Mouse (Mus musculus) left cerebral cortex, adult 2 months (tissue): ENCODE results near the gene Dnajc15. TPM values are rescaled to one million over a fixed set of nuclear protein-coding genes. Genes with fewer than 3 reads are reported as not detected.

Experiments
- DNase-seq, 2 experiments: peaks; one replicate each; pipeline ENCODE4 v3.0.0; 2021 to 2022; ENCODE audit warnings: low spot score in 2 of 2, mixed read lengths in 1 of 2; ENCODE audit errors: extremely low spot score in 1 of 2
- H3K27ac ChIP-seq: fragments of 200-600 bp; 2 replicates; pipeline ENCODE4 v1.8.1; 2022
- H3K4me3 ChIP-seq: fragments of 200-600 bp; 2 replicates; pipeline ENCODE4 v1.8.1; 2022
- CTCF ChIP-seq: fragments of 200-600 bp; IDR thresholded peaks from 2 replicates; pipeline ENCODE4 v1.8.1; 2022; ENCODE audit warnings: antibody characterized with exemption, mild to moderate bottlenecking, moderate library complexity
- intact Hi-C: fragments of 180-260 bp; cut with DNase I; formaldehyde crosslinking; loops from one replicate; pipeline ENCODE4 v1.15.1; 2025
- total RNA-seq, 2 experiments: library from RNA; stranded (reverse); gene quantifications; 2 replicates each; pipeline ENCODE4 v1.2.3; 2021

Dnajc15 gene
- total RNA-seq, 2 experiments from 2014 or later: 66.7 to 72.8 TPM

- H3K27ac ChIP-seq: peak overlapping the region; percentile 19
- no peak for DNase-seq
- intact Hi-C loops: no loop called here
- TF ChIP-seq CTCF: no peak
- H3K4me3 ChIP-seq: no peak overlapping the region
Measured at GRCm38 (mm10) chr14:77776005-77776531, 98.9 kb downstream of the Dnajc15 start.

- no peak overlapping the region for H3K4me3 ChIP-seq
- DNase-seq: no peak
- no peak for TF ChIP-seq CTCF
- no peak overlapping the region for H3K27ac ChIP-seq
- intact Hi-C loops: no loop called here
Measured at GRCm38 (mm10) chr14:77773331-77773730, 101.6 kb downstream of the Dnajc15 start.

- no peak overlapping the region for H3K4me3 ChIP-seq
- TF ChIP-seq CTCF: no peak
- intact Hi-C loops: no loop called here
- no peak overlapping the region for H3K27ac ChIP-seq
- no peak for DNase-seq
Measured at GRCm38 (mm10) chr14:77771626-77772025, 103.3 kb downstream of the Dnajc15 start.

Other genes starting within 250 kb of the Dnajc15 start
- under 1 TPM; 0.42 to 0.54 TPM for gene Epsti1, start 29.1 kb upstream of the Dnajc15 start, total RNA-seq
- not detected for gene Fam216b, start 213.9 kb upstream of the Dnajc15 start, total RNA-seq